Mouse (Mus musculus) mature B cell (primary cell): Measurements from ENCODE around the gene Gm21992.
"Not testable (repeated sequence)": the region's sequence is repeated elsewhere in the genome, so short reads cannot be mapped to it uniquely, and the experiment has no call there.

Source experiments
- in situ Hi-C: fragments of 300-500 bp; cut with MboI; formaldehyde crosslinking; loops from 2 replicates; pipeline ENCODE4 v1.14.3; 2019

Gm21992 gene

DNA sequence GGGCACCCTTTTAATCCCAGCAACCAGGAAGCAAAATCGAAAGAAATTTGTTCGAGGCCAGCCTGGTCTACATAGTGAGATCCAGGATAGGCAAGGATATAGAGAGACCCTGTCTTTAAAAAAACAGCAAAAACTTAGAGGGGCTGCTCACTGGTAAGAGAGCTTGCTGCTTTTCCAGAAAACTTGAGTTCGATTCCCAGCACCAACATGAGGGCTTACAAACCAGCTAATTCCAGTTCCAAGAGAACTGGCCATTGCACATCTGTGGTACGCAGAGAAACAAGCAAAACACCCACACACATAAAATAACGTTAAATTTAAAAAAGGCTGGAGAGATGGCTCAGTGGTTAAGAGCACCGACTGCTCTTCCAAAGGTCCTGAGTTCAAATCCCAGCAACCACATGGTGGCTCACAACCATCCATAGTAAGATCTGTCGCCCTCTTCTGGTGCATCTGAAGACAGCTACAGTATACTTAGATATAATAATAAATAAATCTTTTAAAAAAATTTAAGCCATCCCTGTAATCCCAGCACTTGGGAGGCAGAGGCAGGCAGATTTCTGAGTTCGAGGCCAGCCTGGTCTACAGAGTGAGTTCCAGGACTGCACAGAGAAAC is 1.0 kb upstream of the Gm21992 start:
- in situ Hi-C loops, result not testable (repeated sequence)

GRCm38 (mm10) chr19:4811909-4812242 is 464 bp upstream of the Gm21992 start:
- in situ Hi-C loops, result no loop called here

GRCm38 (mm10) chr19:4810746-4811062 is 708 bp downstream of the Gm21992 start:
- in situ Hi-C loops, result no loop called here

DNA sequence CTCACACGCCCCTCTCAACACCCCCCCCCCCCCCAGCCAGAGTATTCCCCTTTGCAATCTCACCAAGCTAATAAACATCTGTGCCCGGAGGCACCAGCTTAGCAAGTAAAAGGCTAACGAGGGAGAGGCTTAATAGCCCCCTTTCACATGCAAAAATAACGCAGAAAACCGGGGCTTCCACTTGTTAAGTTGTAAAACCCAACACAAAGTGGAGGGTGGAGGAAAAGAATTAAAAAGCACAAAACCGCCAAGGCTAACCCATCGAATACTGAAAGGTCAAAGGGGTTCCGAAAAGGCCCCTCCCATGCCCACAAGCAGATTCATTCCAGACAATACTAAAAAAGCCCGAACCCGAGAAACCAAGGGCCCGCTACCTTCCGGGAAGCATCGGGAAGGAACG is 1.1 kb downstream of the Gm21992 start:
- in situ Hi-C loops, result no loop called here

- in situ Hi-C loops, result no loop called here
Measured at GRCm38 (mm10) chr19:4803283-4803682, 8.1 kb downstream of the Gm21992 start.

DNA sequence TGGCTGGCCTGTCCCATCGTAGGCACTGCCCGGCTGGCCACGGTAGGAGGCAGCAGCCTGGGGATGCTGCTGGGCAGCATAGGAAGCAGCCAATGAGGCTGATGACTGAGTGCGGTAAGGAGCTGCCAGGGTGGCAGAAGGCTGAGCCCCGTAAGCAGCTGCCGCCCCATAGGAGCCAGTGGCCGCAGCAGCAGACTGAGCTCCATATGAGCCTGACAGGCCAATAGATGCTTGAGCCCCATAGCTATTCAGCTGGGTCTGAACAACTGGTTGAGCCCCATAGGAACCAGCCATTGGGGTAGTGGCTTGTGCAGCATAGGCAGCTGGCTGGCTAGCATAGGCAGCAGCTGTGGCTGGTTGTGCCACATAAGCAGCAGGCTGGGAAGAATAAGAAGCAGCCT is 8.7 kb downstream of the Gm21992 start:
- in situ Hi-C loops, result no loop called here

DNA sequence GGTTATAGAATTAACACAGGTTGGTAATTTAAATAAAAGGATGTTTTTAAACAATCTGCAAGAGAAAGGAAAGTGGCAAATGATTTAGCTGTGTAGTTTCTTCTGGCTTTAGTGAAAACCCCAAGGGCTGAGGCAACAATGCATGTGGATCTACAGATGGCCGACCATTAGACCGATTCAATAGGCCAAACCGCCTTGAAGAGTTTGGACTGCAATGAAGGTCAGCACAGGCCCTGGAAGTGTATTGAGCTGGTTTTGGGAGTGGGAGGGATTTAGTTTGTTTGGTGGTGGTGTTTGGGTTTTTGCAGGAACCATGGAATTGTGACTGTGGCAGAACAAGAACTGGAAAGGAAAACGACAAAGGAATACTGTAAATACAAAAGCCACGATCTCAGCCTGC is 12.3 kb downstream of the Gm21992 start:
- in situ Hi-C loops, result no loop called here

- in situ Hi-C loops, result no loop called here
Measured at GRCm38 (mm10) chr19:4797846-4798245, 13.6 kb downstream of the Gm21992 start.

GRCm38 (mm10) chr19:4795929-4796328 is 15.5 kb downstream of the Gm21992 start:
- in situ Hi-C loops, result no loop called here

DNA sequence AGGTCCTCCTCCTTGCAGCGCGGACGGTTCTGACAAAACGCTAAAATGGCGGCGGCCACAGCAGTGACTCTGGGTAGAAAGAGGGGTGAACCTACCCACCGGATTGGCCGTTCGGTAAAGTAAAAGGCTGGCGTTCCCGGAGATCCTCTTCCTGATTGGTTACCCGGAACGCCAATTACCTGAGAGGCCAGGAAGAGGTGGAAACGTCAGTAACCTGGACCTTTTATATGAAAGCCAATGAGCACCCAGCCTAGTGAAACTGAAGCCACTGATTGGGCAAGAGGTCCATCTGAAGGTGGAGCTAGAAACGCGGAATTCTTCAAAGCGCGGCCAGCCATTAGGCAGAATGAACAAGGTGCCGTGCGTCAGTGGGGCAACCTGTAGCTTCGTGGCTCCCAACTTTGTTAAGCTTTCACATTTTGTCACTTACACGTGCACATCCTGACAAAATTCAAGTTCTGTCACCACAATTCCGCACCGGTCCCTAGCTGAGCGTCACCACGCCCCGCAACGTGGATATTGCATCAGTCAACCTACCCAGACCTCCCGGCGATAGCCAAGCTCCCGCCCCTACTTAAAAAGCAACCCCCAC is 17.5 kb downstream of the Gm21992 start, which contains the start of gene Rbm4:
TSS of gene Rbm4 (minus strand) at position 71 of the 592 bp plus-strand sequence.
- in situ Hi-C loops, result no loop called here

DNA sequence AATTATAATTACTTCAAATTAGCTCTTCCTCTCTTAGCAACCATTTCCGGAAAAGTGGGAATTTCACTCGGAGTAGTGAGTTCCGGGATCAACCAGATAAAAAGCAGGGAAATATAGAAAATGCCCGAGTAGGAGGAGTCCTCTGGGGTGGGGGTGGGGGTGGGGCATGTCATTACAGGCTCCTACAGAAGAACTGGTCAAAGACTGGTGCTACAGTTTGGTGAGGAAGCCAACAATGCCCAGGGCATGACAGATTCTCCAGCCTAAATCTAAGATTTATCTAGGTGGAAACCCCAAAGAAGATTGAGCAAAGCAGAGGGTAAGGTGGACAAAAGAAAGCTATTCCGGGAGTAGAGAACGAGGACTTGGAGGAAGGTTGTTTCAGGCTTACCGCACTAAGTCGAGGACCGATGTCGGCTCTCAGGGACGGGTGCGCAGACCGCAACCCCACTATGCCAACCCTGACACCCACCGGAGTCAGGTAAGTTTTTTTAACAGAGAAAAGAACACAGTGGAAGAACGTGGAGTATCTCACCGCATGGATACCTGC is 18.1 kb downstream of the Gm21992 start:
- in situ Hi-C loops, result no loop called here

DNA sequence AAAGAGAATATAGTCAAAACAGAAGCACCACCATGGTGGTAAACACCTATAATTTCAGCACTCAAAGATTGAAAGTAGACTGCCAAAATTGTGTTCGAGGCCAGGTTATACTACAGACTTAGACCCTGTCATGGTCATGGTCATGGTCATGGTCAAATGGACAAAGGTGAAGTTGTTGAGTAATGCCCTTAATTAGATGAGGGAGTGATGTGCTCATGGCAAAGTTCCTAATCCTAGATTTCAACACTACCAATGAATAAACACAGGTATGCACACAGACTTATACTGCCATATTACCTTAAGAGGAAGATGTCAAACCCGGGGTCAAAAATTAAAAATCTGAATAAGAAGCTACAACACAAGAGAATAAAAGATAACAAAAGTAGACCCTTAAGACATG is 25.1 kb downstream of the Gm21992 start:
- in situ Hi-C loops, result no loop called here

DNA sequence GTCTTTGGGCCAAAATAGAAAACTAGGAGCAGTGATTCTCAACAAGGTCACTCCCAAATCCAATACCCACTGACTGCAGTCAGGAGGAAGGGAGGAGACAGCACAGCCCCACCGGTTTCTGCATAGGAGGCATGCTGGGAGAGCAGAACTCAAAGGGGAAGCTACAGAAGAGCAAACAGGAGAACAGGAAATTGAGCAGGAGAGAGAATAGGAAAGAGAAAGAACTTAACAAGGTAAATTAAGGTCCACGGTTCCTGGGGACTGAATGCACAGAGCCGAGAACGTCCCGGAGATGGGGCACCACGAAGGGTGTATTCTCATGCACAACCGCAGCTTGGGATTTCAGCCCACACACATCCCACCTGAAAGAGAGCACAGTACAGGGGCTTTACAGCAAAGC is 26.2 kb downstream of the Gm21992 start:
- in situ Hi-C loops, result no loop called here

DNA sequence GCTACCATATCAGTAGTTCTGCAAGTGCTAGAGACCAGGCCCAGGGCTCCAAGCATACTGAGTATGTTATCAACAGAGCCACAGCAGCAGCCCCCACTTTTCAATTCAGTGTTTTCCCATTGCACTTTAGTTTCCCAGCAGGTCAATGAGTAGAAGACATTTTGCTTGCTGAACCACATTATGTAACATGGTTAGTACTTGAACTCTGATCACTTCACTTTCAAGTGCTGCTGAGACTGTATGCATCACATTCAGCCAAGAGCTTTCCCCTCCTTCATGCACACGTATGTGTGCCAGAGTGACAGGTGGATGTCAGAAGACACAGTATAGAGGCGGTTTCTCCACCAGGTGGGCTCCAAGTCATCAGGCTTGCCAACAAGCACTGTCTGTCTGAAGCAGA is 28.5 kb downstream of the Gm21992 start:
- in situ Hi-C loops, result no loop called here

GRCm38 (mm10) chr19:4772785-4773184 is 38.6 kb downstream of the Gm21992 start:
- in situ Hi-C loops, result no loop called here

- in situ Hi-C loops, result no loop called here
Measured at GRCm38 (mm10) chr19:4767507-4768148, 43.8 kb downstream of the Gm21992 start.

DNA sequence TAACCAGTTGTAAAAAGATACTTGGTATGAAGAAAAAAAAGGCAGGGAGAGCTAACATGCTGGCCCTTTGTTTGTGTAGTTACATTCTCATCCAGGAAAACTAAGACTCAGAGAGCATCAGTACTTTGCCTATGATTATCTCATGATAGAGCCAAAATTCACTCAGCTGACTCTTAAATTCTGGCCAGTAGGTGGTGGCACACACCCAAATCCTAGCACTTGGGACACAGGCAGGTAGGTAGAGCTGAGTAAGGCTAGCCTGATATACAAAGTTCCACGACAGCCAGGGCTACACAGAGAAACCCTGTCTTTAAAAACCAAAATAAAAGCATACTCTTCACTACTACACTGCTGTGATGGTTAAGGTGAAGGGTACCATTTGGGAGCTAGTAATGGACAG is 48.5 kb downstream of the Gm21992 start:
- in situ Hi-C loops, result no loop called here

GRCm38 (mm10) chr19:4760544-4760943 is 50.9 kb downstream of the Gm21992 start:
- in situ Hi-C loops, result not testable (repeated sequence)

GRCm38 (mm10) chr19:4756921-4757320 is 54.5 kb downstream of the Gm21992 start:
- in situ Hi-C loops, result no loop called here

GRCm38 (mm10) chr19:4756193-4756911 is 55.1 kb downstream of the Gm21992 start, which contains the start of gene Rbm4b:
Gene Rbm4b (plus strand): TSS chr19:4756497.
- in situ Hi-C loops, result no loop called here

- in situ Hi-C loops, result no loop called here
Measured at GRCm38 (mm10) chr19:4755565-4756192, 55.7 kb downstream of the Gm21992 start.

GRCm38 (mm10) chr19:4749975-4750374 is 61.4 kb downstream of the Gm21992 start:
- in situ Hi-C loops, result no loop called here
